Mouse (Mus musculus): ENCODE data around the gene Spata7. TPM values are rescaled to one million over a fixed set of nuclear protein-coding genes. Genes with fewer than 3 reads are reported as not detected.

The Spata7 gene
- polyA plus RNA-seq, 1 experiment = 3.2 TPM

DNA sequence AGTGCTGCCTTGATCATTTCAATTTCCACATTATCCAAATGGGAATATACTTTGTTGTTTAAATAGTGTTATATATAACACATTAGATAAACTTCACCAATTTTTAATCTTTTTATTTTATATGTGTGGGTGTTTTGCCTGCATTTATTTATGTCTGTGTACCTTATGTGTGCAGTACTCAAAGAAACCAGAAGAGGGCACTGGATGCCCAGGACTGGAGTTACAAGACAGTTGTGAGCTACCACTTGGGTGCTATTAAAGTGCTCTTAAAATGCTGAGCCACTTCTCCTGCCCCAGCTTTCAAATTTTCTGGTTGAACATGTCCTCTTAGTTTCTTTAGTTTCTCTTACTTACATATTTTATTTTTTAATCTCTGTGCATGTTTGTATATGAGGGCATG, 16.9 kb downstream of the Spata7 start:
- no peak overlapping the region for H3K27ac ChIP-seq (replicated peaks; ENCODE audit: low read depth, low read length)
- H3K4me1 ChIP-seq (ENCODE audit: control insufficient read depth, insufficient read depth, insufficient read length, low read length) = no peaks in the 10 kb centered on the region
- H3K4me3 ChIP-seq (ENCODE audit: insufficient read depth, low read depth, low read length) = no peak overlapping the region

DNA sequence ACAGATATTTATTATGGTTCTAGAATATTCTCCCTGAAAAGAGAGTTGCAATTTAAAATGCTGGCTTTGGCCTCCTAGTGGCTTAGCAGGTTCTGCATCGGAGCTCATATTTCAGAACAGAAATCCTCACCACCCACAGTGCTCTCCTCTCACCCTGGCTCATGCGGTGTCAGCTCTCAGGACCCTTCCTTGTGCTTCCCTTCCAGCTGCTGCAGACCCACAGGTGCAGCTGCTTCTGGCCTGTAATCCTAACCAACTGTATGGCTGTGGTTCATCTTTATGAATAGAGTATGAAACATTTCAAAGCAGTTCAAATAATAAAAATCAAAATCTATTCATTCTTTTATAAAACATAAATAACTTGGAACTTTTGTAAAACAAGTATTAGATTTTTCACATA, 28.9 kb downstream of the Spata7 start:
- Histone ChIP-seq H3K27ac (replicated peaks; ENCODE audit: low read depth, low read length) (no peak overlapping the region), H3K4me3 (ENCODE audit: insufficient read depth, low read depth, low read length) (no peak overlapping the region), H3K4me1 (ENCODE audit: control insufficient read depth, insufficient read depth, insufficient read length, low read length) (no peaks in the 10 kb centered on the region)

DNA sequence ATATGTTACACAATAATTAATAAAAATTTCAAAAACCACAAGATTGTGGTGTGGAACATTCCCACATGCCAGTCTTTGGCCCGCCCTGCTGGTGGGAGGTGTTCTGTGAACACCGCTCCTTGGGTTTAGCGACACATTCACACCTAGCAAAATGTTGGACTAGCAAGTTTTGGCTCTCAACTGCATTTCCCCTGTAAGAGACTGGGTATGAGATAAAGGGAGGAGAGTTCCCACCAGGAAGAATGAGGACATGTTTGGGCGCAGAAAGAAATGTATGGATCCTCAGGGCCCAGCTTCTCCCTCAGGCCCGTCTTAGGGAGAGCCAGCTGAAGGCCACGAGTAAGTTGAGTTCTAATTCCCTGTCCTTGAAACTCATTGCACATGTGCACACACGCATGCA, 34.7 kb downstream of the Spata7 start:
- no peak overlapping the region for H3K4me3 ChIP-seq (ENCODE audit: insufficient read depth, low read depth, low read length)
- H3K27ac ChIP-seq (replicated peaks; ENCODE audit: low read depth, low read length) = no peak overlapping the region
- no peaks in the 10 kb centered on the region for H3K4me1 ChIP-seq (ENCODE audit: control insufficient read depth, insufficient read depth, insufficient read length, low read length)

DNA sequence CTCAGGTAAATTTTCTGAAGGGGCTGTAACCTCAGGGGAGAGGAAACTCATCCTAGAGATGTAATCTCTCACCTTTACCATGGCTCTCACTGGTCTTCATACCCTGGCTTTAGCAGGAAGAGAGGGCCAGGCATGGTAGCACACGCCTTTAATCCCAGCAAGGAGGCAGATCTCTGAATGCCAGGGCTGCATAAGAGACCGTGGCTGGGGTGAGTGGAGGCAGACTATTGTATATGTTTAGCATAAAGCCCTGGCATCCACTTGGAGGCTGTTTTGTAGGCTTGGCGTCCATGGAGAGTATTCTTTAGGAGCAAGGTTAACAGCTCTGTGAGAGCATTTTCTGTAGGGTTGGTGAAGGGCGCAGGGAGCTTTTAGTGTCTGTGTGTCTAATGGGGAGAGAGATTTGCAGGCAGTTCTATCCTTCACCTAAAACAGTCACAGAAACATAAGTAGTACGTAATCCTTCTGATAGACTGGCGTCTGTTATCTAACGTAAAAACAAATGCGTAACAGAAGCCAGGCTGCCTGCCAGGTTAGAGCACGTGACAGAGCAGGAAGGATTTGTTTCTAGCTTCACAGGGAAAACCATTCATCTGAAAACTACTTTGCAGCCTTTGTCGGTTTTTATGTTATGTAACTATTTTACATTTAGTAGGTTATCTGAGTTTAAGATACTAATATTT, 40.3 kb downstream of the Spata7 start:
- Histone ChIP-seq H3K27ac (replicated peaks; ENCODE audit: low read depth, low read length) (no peak overlapping the region), H3K4me1 (ENCODE audit: control insufficient read depth, insufficient read depth, insufficient read length, low read length) (no peaks in the 10 kb centered on the region), H3K4me3 (ENCODE audit: insufficient read depth, low read depth, low read length) (no peak overlapping the region)

DNA sequence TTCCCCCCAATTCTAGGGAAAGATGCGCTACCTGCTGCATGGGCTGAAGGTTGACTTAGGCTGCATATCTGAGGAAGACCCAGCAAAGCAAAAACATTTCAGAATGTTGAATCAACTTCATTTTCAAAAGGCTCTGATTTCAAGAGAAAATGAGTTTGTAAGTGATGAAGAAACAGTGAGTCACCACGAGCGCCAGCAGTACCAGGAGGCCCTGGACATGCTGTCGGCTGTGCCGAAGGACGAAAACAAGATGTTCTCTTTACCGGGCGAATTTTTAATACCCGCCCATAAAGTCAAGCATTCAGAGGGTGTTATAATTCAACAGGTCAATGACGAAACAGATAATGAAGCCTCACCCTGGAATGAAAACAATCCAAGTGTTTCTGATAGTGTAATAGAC, 41.1 kb downstream of the Spata7 start:
- Histone ChIP-seq H3K4me1 (ENCODE audit: control insufficient read depth, insufficient read depth, insufficient read length, low read length) (no peaks in the 10 kb centered on the region), H3K27ac (replicated peaks; ENCODE audit: low read depth, low read length) (no peak overlapping the region)

DNA sequence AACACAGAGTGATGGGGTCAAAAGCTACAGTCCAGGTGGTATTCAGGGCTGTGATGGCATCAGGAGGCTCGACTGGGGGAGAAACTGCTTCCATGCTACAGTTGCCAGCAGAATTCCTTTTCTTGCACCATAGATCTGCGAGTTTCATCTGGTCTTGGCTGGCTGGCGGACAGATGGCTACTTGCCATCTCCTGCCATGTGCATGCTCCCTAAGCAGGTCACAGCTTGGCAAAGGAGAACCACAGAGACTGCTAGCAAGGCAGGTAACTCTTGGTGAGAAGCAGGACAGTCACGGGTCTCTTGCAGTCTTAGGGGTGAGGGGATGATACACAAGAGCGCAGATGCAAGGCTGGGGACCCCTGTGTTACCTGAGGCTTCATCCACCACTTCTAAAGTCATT, 41.9 kb downstream of the Spata7 start:
- H3K27ac ChIP-seq (replicated peaks; ENCODE audit: low read depth, low read length) = no peak overlapping the region
- no peaks in the 10 kb centered on the region for H3K4me1 ChIP-seq (ENCODE audit: control insufficient read depth, insufficient read depth, insufficient read length, low read length)
- H3K4me3 ChIP-seq (ENCODE audit: insufficient read depth, low read depth, low read length) = no peak overlapping the region

More for the DNA sequence above, 41.1 kb downstream of the Spata7 start:
- no peak overlapping the region for H3K4me3 ChIP-seq (ENCODE audit: insufficient read depth, low read depth, low read length)

DNA sequence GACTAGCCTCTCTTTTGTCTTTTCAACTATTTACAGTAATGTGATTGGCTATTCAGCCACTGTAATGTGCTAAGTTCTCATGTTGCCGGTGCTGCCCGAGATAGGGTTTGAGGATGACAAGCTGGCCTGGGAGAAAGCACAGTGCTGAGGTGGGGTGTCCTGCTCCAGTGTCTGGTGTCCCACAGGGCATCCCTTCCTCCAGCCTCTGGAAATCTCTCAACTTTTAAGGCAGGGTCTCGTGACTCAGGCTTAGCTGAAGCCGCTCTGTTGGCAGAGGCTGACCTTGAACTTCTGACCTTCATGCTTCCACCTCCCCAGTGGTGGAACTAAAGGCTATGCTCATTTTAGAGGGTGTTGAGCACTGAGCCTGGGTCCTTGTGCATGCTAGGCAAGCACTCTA, 42.5 kb downstream of the Spata7 start:
- H3K27ac ChIP-seq (replicated peaks; ENCODE audit: low read depth, low read length) = no peak overlapping the region
- H3K4me1 ChIP-seq (ENCODE audit: control insufficient read depth, insufficient read depth, insufficient read length, low read length) = no peaks in the 10 kb centered on the region

DNA sequence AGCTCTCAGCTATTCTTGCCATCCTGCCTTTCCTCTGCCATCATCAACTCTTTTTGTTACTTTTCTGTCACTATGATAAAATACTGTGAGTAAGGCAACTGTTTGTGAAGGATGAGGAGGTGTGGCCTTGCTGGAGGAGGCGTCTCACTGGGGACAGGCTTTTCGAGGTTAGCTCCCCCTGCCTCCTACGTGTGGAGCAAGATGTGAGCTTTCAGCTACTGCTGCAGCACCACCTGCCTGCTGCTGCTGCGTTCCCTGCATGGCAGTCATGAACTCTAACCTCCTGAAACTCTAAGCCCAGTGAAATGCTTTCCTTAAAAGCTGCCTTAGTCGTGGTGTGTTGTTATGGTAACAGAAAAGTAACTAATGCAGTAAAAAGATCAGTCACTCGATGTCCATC, 45.9 kb downstream of the Spata7 start:
- no peaks in the 10 kb centered on the region for H3K4me1 ChIP-seq (ENCODE audit: control insufficient read depth, insufficient read depth, insufficient read length, low read length)
- no peak overlapping the region for H3K27ac ChIP-seq (replicated peaks; ENCODE audit: low read depth, low read length)
- H3K4me3 ChIP-seq (ENCODE audit: insufficient read depth, low read depth, low read length) = no peak overlapping the region

More for the DNA sequence above, 42.5 kb downstream of the Spata7 start:
- no peak overlapping the region for H3K4me3 ChIP-seq (ENCODE audit: insufficient read depth, low read depth, low read length)

DNA sequence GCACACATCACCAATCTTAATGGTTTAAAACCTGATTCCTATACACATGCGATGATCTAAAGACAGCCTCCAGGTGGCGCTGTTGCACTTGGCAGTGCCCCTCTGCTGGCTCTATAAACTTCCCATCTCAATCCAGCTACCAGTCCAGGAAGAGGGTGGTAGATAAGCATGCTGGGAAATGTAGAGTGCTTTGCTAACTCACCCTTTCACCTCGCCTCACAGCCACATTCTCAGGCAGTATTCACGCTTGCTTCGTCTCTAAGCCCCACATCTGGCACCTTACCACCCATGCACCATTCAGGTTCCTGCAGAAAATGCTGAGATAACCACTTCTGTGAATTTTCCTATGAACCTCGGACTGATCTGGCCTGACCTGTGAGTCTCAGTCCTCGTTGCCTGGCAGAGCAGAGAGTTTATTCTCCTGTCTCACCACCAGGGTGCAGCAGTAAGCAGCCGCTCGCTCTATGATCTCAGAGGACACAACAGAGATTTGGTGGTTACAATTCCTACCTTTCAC, 46.7 kb downstream of the Spata7 start:
- no peaks in the 10 kb centered on the region for H3K4me1 ChIP-seq (ENCODE audit: control insufficient read depth, insufficient read depth, insufficient read length, low read length)
- peak overlapping the region; percentile 57 for H3K4me3 ChIP-seq (ENCODE audit: insufficient read depth, low read depth, low read length)
- H3K27ac ChIP-seq (replicated peaks; ENCODE audit: low read depth, low read length) = peak overlapping the region; percentile 35; the same call in 1 of the 2 replicates

DNA sequence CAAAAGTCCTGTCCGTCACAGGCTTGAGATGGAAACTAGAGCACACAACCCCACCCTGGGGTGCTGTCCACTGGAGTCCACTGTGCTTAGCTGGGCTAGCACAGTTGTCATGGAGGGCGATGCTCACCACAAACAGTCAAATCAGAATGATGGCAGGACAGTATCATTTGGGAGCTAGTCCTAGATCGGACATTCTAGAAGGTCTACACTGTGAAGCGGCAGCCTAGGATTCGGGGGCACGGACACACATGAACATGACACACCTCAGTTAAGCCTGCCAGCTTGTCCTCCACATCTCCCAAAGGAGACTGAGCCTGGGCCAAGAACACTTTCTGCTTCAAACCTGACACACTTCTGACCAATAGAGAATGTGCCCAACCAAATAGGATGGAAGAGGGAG, 48.9 kb downstream of the Spata7 start:
- Histone ChIP-seq H3K27ac (replicated peaks; ENCODE audit: low read depth, low read length) (no peak overlapping the region), H3K4me1 (ENCODE audit: control insufficient read depth, insufficient read depth, insufficient read length, low read length) (no peaks in the 10 kb centered on the region), H3K4me3 (ENCODE audit: insufficient read depth, low read depth, low read length) (no peak overlapping the region)

DNA sequence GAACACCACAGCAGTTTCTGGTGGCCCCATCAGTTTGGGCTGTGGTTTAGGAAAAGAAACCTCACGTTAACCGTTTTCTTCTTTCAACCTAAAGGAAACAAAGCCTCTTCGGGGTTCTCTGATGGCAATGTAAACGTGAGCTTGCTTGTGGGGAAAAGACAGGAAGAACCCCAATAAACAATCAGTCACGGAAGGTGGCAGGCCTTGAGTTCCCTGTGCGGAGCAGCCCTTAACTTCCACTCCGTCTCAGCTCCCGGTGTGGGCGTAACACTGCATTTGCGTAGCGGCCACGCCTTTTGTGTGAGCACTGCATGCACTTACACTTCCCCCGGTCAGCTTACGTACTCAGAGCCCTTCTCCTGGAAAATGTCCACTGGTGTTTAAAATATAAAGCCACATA, 49.4 kb downstream of the Spata7 start:
- H3K27ac ChIP-seq (replicated peaks; ENCODE audit: low read depth, low read length) = no peak overlapping the region
- no peak overlapping the region for H3K4me3 ChIP-seq (ENCODE audit: insufficient read depth, low read depth, low read length)
- H3K4me1 ChIP-seq (ENCODE audit: control insufficient read depth, insufficient read depth, insufficient read length, low read length) = no peaks in the 10 kb centered on the region

DNA sequence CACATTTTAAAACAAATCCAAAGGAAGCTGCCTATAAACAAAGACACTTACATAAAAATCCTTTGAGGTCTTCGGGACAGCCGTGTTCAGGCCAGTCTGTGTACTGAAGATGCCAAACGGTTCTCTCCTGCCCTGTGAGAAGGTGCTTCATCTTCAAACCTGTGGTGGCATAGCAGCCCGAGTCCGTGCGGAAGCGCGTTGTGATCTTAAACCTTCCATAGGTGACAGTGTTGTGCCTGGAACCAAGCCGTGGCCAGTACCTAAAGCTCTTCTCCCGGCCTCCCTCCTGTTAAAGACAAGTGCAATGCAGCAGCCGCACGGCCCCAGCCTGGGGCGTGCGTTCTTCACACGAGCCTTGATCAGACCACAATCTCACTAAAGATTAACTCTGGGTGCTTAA, 51.9 kb downstream of the Spata7 start:
- Histone ChIP-seq H3K4me1 (ENCODE audit: control insufficient read depth, insufficient read depth, insufficient read length, low read length) (no peaks in the 10 kb centered on the region), H3K27ac (replicated peaks; ENCODE audit: low read depth, low read length) (no peak overlapping the region), H3K4me3 (ENCODE audit: insufficient read depth, low read depth, low read length) (no peak overlapping the region)

DNA sequence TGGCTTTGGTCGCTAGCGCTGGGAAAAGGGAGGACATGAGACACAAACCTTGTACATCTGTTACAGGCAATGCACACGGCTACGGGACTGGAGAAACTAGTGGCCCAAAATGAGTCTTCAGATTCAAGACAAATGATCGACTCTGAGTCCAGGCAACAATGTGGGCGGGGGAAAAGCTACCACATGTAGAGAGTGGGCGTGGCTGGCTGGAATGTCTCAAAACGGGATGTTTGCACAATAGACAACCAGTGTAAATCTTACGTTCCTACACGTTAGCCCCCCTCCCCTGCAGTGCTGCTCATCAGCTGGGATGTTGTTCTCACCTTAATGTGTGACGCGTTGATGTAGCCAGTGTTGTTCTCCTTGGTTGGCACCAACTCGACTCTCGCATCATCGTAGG, 54.2 kb downstream of the Spata7 start:
- Histone ChIP-seq H3K4me3 (ENCODE audit: insufficient read depth, low read depth, low read length) (no peak overlapping the region), H3K4me1 (ENCODE audit: control insufficient read depth, insufficient read depth, insufficient read length, low read length) (no peaks in the 10 kb centered on the region), H3K27ac (replicated peaks; ENCODE audit: low read depth, low read length) (no peak overlapping the region)

DNA sequence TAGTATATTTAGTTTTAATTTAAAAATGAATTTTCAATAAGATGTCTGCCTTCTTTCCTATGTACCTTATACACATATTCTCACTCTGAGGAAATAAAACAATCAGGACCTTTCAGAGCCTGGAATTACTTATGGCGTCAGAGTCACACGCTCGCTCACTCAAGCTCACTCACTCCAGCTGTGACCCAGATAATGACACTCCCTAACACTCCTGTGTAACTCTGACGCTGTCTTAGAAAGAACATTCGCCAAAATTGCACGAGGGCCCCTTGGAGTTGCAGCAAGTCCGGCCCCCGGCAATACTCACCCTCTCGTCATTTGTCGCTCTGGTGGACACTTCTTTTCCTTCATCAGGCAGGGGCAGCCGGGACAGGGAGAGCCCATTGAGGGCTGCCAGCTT, 55.2 kb downstream of the Spata7 start:
- Histone ChIP-seq H3K27ac (replicated peaks; ENCODE audit: low read depth, low read length) (no peak overlapping the region), H3K4me1 (ENCODE audit: control insufficient read depth, insufficient read depth, insufficient read length, low read length) (no peaks in the 10 kb centered on the region), H3K4me3 (ENCODE audit: insufficient read depth, low read depth, low read length) (no peak overlapping the region)

DNA sequence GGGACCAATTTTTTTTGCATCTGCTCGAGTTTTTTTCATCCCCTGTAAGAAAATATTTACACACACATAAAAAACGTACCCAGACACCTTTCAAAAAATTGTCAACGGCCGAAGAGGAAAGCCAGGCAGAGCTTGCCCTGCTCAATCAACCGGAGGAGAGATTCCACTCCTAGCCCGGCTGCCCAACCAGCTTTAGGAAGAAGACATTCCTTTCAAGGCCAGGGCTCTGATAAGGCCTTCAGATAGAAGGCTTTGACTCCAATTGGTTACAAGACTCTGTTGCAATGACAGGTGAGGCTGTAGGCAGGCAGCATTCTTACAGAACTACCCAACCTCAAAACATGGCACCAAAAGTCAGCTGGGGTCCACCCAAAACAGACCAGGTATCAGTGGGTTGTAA, 55.6 kb downstream of the Spata7 start:
- no peak overlapping the region for H3K27ac ChIP-seq (replicated peaks; ENCODE audit: low read depth, low read length)

DNA sequence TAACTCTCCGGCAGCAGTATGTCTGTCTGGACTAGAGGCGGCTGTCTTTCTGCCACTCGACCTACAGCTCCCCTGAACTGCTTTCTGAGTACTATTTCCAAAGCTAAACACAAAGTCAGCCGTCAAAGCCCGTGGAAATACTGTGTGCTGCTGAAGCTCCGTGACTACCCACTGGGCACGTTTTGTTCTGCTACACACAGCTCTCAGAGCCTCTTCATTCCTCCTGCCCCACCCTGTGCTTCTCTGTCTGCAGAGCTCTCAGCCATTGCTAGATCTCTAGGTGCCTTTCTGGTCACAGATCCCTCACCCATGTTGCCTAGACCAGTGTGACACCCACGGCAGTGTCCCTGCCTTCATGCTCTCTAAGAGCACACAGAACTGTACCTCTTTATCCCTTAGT, 62.3 kb downstream of the Spata7 start:
- Histone ChIP-seq H3K4me1 (ENCODE audit: control insufficient read depth, insufficient read depth, insufficient read length, low read length) (no peaks in the 10 kb centered on the region), H3K27ac (replicated peaks; ENCODE audit: low read depth, low read length) (no peak overlapping the region), H3K4me3 (ENCODE audit: insufficient read depth, low read depth, low read length) (no peak overlapping the region)

More for the DNA sequence above, 55.6 kb downstream of the Spata7 start:
- no peak overlapping the region for H3K4me3 ChIP-seq (ENCODE audit: insufficient read depth, low read depth, low read length)
- H3K4me1 ChIP-seq (ENCODE audit: control insufficient read depth, insufficient read depth, insufficient read length, low read length) = no peaks in the 10 kb centered on the region
